Mouse (Mus musculus): ENCODE data around the gene Slc38a3.

DNA sequence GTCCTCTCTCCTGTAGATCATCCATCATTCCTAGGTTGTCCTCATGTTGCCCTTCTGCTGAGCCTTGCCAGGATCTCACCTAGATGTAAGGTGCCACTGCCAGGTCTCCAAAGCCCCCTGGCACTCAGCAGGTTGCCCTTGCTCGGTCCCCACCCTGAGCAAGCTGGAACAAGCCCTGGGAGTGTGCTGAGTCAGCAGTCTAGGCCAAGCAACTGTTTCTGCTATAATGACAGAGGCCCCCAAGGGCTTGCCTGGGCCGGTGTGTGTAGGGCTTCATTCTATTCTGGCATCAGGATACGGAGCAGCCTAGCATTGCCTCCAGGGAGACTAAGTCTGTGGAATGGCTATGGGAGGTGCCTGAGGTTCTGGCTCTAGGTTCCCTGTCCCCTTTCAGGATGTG is 8.6 kb downstream of the Slc38a3 start:
- TF ChIP-seq TAL1 (IDR thresholded peaks at IDR 0.05; ENCODE audit: low read length) (no peak), UBTF (IDR thresholded peaks at IDR 0.05; ENCODE audit: borderline replicate concordance, insufficient read depth, low read depth, low read length) (no peak), E2F4 (IDR thresholded peaks at IDR 0.05; ENCODE audit: borderline replicate concordance, low read depth, low read length) (no peak), CTCF (IDR thresholded peaks at IDR 0.05 in 2 of 3, conservative IDR thresholded peaks at IDR 0.05 in 1 of 3; ENCODE audit: control insufficient read depth in 1 of 3, insufficient read depth in 1 of 3, low read depth in 2 of 3, low read length in 3 of 3, poor library complexity in 1 of 3, severe bottlenecking in 1 of 3) (no peak), NRF1 (IDR thresholded peaks at IDR 0.05; ENCODE audit: insufficient read depth, low read depth, low read length, poor library complexity, severe bottlenecking) (no peak)

All from MEL (cell line).